Mouse (Mus musculus) adrenal gland, postnatal 36 days (tissue): ENCODE data around the gene Dcst1. TPM values are rescaled to one million over a fixed set of nuclear protein-coding genes. Genes with fewer than 3 reads are reported as not detected.

Experiments used
- DNase-seq, 2 experiments: peaks; one replicate each; pipeline ENCODE4 v3.0.0; 2021; ENCODE audit warnings: mixed read lengths in 1 of 2
- total RNA-seq, 2 experiments: library from RNA; stranded (reverse); gene quantifications; 2 replicates each; pipeline ENCODE4 v1.2.3; 2021

Dcst1 gene
- total RNA-seq, 2 experiments from 2014 or later: 0.56 TPM; not detected in 1

GRCm38 (mm10) chr3:89336529-89336928 is 28.5 kb downstream of the Dcst1 start:
- no peak for DNase-seq

GRCm38 (mm10) chr3:89333053-89333452 is 32.0 kb downstream of the Dcst1 start:
- no peak for DNase-seq

- DNase-seq: peak in 1 of 2 experiments; percentile 35
Measured at GRCm38 (mm10) chr3:89332476-89332875, 32.6 kb downstream of the Dcst1 start.

- no peak for DNase-seq
Measured at GRCm38 (mm10) chr3:89332013-89332412, 33.0 kb downstream of the Dcst1 start.

- no peak for DNase-seq
Measured at GRCm38 (mm10) chr3:89331561-89331960, 33.5 kb downstream of the Dcst1 start.

GRCm38 (mm10) chr3:89330948-89331347 is 34.1 kb downstream of the Dcst1 start:
- peak; percentile 76 to 80 for DNase-seq

GRCm38 (mm10) chr3:89330346-89330745 is 34.7 kb downstream of the Dcst1 start:
- no peak for DNase-seq

GRCm38 (mm10) chr3:89328623-89329022 is 36.4 kb downstream of the Dcst1 start:
- DNase-seq: no peak

GRCm38 (mm10) chr3:89327371-89327870 is 37.6 kb downstream of the Dcst1 start:
- DNase-seq: no peak

- no peak for DNase-seq
Measured at GRCm38 (mm10) chr3:89325882-89326281, 39.2 kb downstream of the Dcst1 start.

GRCm38 (mm10) chr3:89322514-89323165 is 42.4 kb downstream of the Dcst1 start, which contains the start of gene Efna3:
TSS of gene Efna3 (minus strand) at chr3:89322965.
- peak; percentile 85 to 86 for DNase-seq

GRCm38 (mm10) chr3:89322131-89322500 is 42.9 kb downstream of the Dcst1 start:
- DNase-seq: no peak

- peak; percentile 42 to 48 for DNase-seq
Measured at GRCm38 (mm10) chr3:89321183-89322130, 43.6 kb downstream of the Dcst1 start.

- DNase-seq: peak; percentile 62 to 66
Measured at GRCm38 (mm10) chr3:89320581-89321182, 44.4 kb downstream of the Dcst1 start.

- peak in 1 of 2 experiments; percentile 13 for DNase-seq
Measured at GRCm38 (mm10) chr3:89319591-89320350, 45.3 kb downstream of the Dcst1 start.

GRCm38 (mm10) chr3:89318971-89319590 is 46.0 kb downstream of the Dcst1 start:
- no peak for DNase-seq

- no peak for DNase-seq
Measured at GRCm38 (mm10) chr3:89318316-89318715, 46.7 kb downstream of the Dcst1 start.

GRCm38 (mm10) chr3:89317246-89317645 is 47.8 kb downstream of the Dcst1 start:
- DNase-seq: no peak

GRCm38 (mm10) chr3:89316833-89317232 is 48.2 kb downstream of the Dcst1 start:
- peak; percentile 84 to 87 for DNase-seq

- DNase-seq: no peak
Measured at GRCm38 (mm10) chr3:89315930-89316831, 48.9 kb downstream of the Dcst1 start.
